Mouse (Mus musculus): ENCODE measurements around the gene Ica1l. TPM values are rescaled to one million over a fixed set of nuclear protein-coding genes. Genes with fewer than 3 reads are reported as not detected.
A peak's percentile ranks its signal among the peaks of the same experiment; 100 is the strongest.
"Not testable (repeated sequence)": the region's sequence is repeated elsewhere in the genome, so short reads cannot be mapped to it uniquely, and the experiment has no call there.

Ica1l gene
- polyA plus RNA-seq (2012; rRNA removed) (1.3 and 1.7 TPM in 2 replicates), polyA plus RNA-seq (2014; fragmentation: Nextera tagmentation; extraction: Ambion mirVana) (1.7 and 2.3 TPM in 2 replicates)

DNA sequence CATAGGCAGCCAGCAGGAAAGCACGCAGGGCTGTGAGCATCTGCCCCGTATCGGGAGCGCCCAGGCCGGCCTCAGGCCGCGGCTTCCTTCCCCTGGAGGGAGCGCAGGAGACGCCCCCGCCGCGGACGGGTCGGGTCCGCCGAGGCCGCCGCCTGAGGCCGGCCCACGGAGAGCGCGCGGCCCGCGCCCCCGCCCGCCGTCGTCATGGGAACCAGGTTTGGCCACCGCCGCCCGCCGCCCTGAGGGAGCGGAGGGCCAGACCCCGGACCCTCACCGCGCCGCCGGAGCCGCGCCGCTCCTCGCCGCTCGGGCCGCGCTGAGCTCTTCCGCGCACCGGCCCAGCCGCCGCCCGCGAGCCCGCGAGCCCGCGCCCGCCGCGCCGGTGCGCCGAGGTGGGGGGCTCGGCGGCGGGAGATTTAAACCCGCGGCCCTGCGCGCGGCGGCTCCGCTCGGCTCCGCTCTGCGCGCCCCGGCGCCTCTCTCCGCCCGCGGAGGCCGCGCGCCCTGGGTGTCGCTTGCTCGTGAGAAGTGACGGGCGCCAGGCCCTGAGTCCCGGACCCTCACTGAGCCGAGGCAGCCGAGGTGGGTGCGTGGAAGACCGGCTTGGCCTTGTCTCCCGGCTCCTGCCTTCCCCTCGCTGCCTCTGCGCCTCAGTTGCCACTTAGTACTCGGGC lies at the start of gene Ica1l:
Gene Ica1l (minus strand): TSS at position 389 of the 674 bp plus-strand sequence.
- H3K9me3 ChIP-seq (ENCODE audit: control insufficient read depth, low read length), result no peaks in the 10 kb centered on the region
- 2% methylated on average over 54 of the region's 99 CpGs for WGBS
- H3K27me3 ChIP-seq (ENCODE audit: control insufficient read depth, insufficient read depth, low read length), result peaks cover 15% of the 10 kb centered on the region
- ATAC-seq (ENCODE audit: low FRiP score, low read depth) (peak; percentile 84), DNase-seq (ENCODE audit: low spot score) (peak; percentile 25)
- H3K4me2 ChIP-seq (replicated peaks; ENCODE audit: low read depth, low read length, severe bottlenecking), result peak within 1 kb of the TSS; percentile 95
- H3K9ac ChIP-seq (ENCODE audit: low read depth, low read length, severe bottlenecking), result peak within 1 kb of the TSS; percentile 71
- H3K4me1 ChIP-seq (ENCODE audit: control insufficient read depth, insufficient read depth, low read length), result no peaks in the 10 kb centered on the region
- H3K36me3 ChIP-seq (ENCODE audit: control insufficient read depth, insufficient read depth, low read length), result no peaks in the 10 kb centered on the region
- H3K27ac ChIP-seq (replicated peaks; ENCODE audit: low read depth, low read length), result no peak within 1 kb of the TSS
- TF ChIP-seq POLR2A (IDR thresholded peaks at IDR 0.05; ENCODE audit: borderline replicate concordance, extremely low read depth, insufficient read depth, insufficient read length), result no peak
- peak within 1 kb of the TSS; percentile 74 for H3K4me3 ChIP-seq (replicated peaks; ENCODE audit: low read length)

DNA sequence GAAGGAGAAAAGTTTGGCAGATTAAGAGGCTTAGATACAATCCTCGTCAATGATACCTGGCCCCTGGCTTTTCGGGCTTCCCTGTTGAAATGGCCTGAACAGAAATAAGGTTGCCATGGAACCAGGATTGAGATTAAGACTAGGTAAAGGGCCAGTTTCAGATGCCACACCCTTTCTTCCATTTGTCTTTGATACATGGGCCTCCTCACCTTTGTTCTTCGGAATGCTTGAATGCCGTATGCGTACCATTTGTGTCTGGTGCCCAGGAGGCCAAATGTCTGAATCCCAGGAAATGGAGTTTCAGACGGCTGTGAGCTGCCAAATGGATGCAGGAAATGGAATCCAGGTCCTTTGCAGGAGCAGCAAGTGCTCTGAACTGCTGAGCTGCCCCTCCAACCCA lies 33.4 kb upstream of the Ica1l start:
- no peak overlapping the region for H3K4me2 ChIP-seq (replicated peaks; ENCODE audit: low read depth, low read length, severe bottlenecking)
- no peaks in the 10 kb centered on the region for H3K4me1 ChIP-seq (ENCODE audit: control insufficient read depth, insufficient read depth, low read length)
- no peak overlapping the region for H3K27ac ChIP-seq (replicated peaks; ENCODE audit: low read depth, low read length)
- no peak for TF ChIP-seq POLR2A (IDR thresholded peaks at IDR 0.05; ENCODE audit: borderline replicate concordance, extremely low read depth, insufficient read depth, insufficient read length)
- WGBS, result 80% methylated on average over 6 of the region's 6 CpGs
- H3K4me3 ChIP-seq (replicated peaks; ENCODE audit: low read length), result no peak overlapping the region
- H3K9me3 ChIP-seq (ENCODE audit: control insufficient read depth, low read length), result no peaks in the 10 kb centered on the region
- no peak for DNase-seq (ENCODE audit: low spot score)
- no peak for ATAC-seq (ENCODE audit: low FRiP score, low read depth)
- no peaks in the 10 kb centered on the region for H3K27me3 ChIP-seq (ENCODE audit: control insufficient read depth, insufficient read depth, low read length)
- peaks cover 39% of the 10 kb centered on the region for H3K36me3 ChIP-seq (ENCODE audit: control insufficient read depth, insufficient read depth, low read length)
- no peak overlapping the region for H3K9ac ChIP-seq (ENCODE audit: low read depth, low read length, severe bottlenecking)

DNA sequence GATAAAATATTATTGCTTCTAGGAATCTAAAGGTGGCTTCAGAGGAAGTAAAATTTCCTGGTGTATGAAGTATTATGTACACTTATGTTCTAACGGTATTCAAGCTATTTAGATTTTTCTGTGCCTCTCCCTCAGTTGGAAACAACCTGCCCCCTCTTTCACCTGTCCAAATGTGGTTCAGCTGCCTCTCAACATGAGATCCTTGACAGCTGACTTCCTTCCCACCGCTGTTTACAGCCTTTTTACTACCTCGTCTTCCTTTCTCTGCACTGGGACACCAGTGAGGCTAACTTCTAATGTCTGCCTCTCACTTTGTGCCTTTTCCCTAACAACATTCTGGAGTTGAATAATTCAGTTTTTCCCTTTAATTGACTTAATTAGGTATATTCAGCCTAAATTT lies 32.6 kb upstream of the Ica1l start:
- no peak for DNase-seq (ENCODE audit: low spot score)
- Histone ChIP-seq H3K4me2 (replicated peaks; ENCODE audit: low read depth, low read length, severe bottlenecking) (no peak overlapping the region), H3K27ac (replicated peaks; ENCODE audit: low read depth, low read length) (no peak overlapping the region), H3K4me3 (replicated peaks; ENCODE audit: low read length) (no peak overlapping the region), H3K36me3 (ENCODE audit: control insufficient read depth, insufficient read depth, low read length) (peaks cover 36% of the 10 kb centered on the region), H3K4me1 (ENCODE audit: control insufficient read depth, insufficient read depth, low read length) (no peaks in the 10 kb centered on the region), H3K27me3 (ENCODE audit: control insufficient read depth, insufficient read depth, low read length) (no peaks in the 10 kb centered on the region), H3K9me3 (ENCODE audit: control insufficient read depth, low read length) (no peaks in the 10 kb centered on the region), H3K9ac (ENCODE audit: low read depth, low read length, severe bottlenecking) (no peak overlapping the region)
- ATAC-seq (ENCODE audit: low FRiP score, low read depth), result no peak
- TF ChIP-seq POLR2A (IDR thresholded peaks at IDR 0.05; ENCODE audit: borderline replicate concordance, extremely low read depth, insufficient read depth, insufficient read length), result no peak
- WGBS, result 62% methylated on average over 3 of the region's 3 CpGs

GRCm38 (mm10) chr1:60074935-60075334 lies 32.0 kb upstream of the Ica1l start:
- no peak overlapping the region for H3K4me3 ChIP-seq (replicated peaks; ENCODE audit: low read length)
- ATAC-seq (ENCODE audit: low FRiP score, low read depth) (no peak), DNase-seq (ENCODE audit: low spot score) (no peak)
- no peaks in the 10 kb centered on the region for H3K4me1 ChIP-seq (ENCODE audit: control insufficient read depth, insufficient read depth, low read length)
- H3K9ac ChIP-seq (ENCODE audit: low read depth, low read length, severe bottlenecking), result no peak overlapping the region
- WGBS, result 66% methylated on average over 2 of the region's 2 CpGs
- H3K27ac ChIP-seq (replicated peaks; ENCODE audit: low read depth, low read length), result no peak overlapping the region
- no peak for TF ChIP-seq POLR2A (IDR thresholded peaks at IDR 0.05; ENCODE audit: borderline replicate concordance, extremely low read depth, insufficient read depth, insufficient read length)
- peaks cover 31% of the 10 kb centered on the region for H3K36me3 ChIP-seq (ENCODE audit: control insufficient read depth, insufficient read depth, low read length)
- no peaks in the 10 kb centered on the region for H3K9me3 ChIP-seq (ENCODE audit: control insufficient read depth, low read length)
- H3K4me2 ChIP-seq (replicated peaks; ENCODE audit: low read depth, low read length, severe bottlenecking), result no peak overlapping the region
- no peaks in the 10 kb centered on the region for H3K27me3 ChIP-seq (ENCODE audit: control insufficient read depth, insufficient read depth, low read length)

DNA sequence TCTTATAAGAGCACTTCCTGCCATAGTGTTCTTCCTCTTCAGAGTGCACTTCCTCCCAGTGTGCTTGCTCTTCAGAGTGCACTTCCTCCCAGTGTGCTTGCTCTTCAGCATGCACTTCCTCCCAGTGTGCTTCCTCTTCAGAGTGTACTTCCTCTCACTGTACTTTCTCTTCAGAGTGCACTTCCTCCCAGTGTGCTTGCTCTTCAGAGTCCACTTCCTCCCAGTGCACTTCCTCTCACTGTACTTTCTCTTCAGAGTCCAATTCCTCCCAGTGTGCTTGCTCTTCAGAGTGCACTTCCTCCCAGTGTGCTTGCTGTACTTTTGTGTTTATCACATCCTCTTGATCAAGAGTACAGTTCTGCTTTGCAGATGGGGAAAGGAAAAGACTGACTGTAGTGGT lies 27.7 kb upstream of the Ica1l start:
- not testable (repeated sequence) for H3K9ac ChIP-seq (ENCODE audit: low read depth, low read length, severe bottlenecking); H3K4me3 ChIP-seq (replicated peaks; ENCODE audit: low read length); H3K4me1 ChIP-seq (ENCODE audit: control insufficient read depth, insufficient read depth, low read length); DNase-seq (ENCODE audit: low spot score); H3K4me2 ChIP-seq (replicated peaks; ENCODE audit: low read depth, low read length, severe bottlenecking); H3K27ac ChIP-seq (replicated peaks; ENCODE audit: low read depth, low read length); ATAC-seq (ENCODE audit: low FRiP score, low read depth); H3K9me3 ChIP-seq (ENCODE audit: control insufficient read depth, low read length); H3K27me3 ChIP-seq (ENCODE audit: control insufficient read depth, insufficient read depth, low read length); H3K36me3 ChIP-seq (ENCODE audit: control insufficient read depth, insufficient read depth, low read length)
